Mouse (Mus musculus): ENCODE data around the gene Slc25a13. TPM values are rescaled to one million over a fixed set of nuclear protein-coding genes. Genes with fewer than 3 reads are reported as not detected.

The Slc25a13 gene
- total RNA-seq, 2 experiments from 2014 or later, result 3.4 to 3.7 TPM

DNA sequence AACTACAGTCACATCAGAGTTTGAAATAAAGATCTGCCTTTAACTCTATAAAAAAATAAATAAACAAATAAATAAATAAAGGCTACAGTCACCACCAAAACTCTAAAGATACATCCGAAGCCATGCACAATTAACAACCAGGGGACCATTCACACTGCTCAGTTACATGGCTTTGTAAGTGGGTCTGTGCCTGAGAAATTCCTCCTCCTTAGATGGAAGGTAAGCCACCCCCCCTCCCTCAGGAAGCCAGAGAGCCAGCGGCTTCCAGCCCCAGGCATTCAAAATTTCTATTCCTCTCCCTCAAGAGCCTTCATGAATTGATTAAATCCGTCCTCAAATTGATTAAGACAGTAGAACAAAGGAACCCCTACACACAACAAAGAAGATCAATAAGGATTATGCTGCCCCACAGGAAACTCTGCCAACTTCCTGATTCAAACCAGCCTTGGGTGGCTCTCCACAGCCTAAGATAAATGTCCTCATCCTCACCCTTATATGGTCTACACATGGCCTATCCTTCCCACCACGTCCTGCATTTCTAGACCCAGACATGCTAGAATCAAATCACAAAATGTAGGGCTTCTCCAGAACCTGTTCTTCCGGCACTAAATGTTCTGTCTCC, 41.5 kb downstream of the Slc25a13 start:
- no peak for TF ChIP-seq CTCF (conservative IDR thresholded peaks at IDR 0.05)
- DNase-seq (ENCODE audit: low spot score in 2 of 2), result no peak
- H3K4me3 ChIP-seq, result no peak overlapping the region
- no peak overlapping the region for H3K27ac ChIP-seq

DNA sequence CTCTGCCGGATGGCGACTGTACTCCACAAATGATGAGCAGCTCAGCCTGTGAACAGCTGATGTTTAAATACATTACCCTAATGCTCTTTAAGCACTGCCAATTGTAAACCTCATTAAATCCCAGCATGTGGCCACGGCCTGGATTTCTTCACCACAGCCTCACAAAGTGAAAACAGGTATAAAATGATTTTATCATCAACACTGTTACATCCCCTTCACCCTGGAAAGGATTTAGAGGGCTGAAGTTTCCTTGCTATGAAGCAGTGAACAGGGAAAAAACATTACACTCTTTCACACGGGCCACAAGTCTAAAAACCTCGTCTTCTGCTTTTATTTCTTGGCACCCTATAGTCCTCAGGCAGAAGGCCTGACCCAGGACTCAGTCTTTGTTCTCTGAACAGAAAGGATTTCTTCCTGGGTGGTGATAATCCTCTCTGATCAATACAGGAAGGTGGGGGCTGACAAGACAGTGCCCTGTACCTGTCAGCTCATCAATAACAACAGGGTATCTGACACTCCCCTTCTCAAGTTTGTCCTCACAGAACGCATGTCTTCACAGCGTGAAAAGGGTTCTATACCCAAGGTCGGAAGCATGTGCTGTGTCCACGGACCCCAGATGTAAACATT, 42.9 kb downstream of the Slc25a13 start:
- no peak for DNase-seq (ENCODE audit: low spot score in 2 of 2)
- Histone ChIP-seq H3K27ac (no peak overlapping the region), H3K4me3 (no peak overlapping the region; the same call in 1 of the 2 replicates)
- no peak; the same call in none of the 2 replicates for TF ChIP-seq CTCF (conservative IDR thresholded peaks at IDR 0.05)

DNA sequence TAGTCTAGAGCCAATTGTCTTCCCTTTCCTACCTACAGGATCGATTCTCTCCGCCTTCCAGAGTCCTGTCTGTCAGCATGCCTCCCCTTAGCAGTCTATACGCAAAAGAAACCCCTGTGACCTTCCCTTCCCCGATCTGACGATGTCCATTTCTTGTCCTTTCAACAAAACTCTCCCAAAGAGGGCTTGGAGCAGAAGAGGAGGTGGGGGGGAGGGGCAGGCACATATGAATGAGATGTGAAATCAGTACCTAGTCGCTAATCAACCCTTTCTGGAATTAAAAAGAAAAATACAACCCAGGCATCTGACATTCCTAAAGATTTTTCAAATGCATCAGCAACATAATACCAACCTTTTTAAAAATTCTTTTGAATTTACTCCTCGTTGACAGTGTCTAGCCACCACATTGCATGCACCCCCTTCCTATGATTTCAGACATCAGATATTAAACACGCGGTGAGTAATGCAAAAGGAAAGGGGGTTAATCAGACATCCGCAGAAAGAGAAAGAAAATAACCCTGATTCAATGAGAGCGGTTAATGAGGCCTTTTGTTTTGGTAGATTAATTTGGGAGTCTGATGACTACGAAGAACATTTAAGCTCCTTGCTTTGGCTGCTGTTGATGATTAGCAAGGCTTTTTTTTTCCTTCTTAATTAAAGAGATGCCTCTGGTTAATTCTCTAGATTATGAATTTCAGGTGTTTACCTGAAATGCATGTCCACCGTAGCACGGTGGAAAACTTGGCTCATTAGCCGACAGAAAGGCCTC, 43.6 kb downstream of the Slc25a13 start:
- DNase-seq (ENCODE audit: low spot score in 2 of 2), result no peak
- TF ChIP-seq CTCF (conservative IDR thresholded peaks at IDR 0.05), result 0 out of 2 replicates have a peak, but pooled peaks have one; percentile 32
- Histone ChIP-seq H3K4me3 (no peak overlapping the region; the same call in 1 of the 2 replicates), H3K27ac (no peak overlapping the region)

DNA sequence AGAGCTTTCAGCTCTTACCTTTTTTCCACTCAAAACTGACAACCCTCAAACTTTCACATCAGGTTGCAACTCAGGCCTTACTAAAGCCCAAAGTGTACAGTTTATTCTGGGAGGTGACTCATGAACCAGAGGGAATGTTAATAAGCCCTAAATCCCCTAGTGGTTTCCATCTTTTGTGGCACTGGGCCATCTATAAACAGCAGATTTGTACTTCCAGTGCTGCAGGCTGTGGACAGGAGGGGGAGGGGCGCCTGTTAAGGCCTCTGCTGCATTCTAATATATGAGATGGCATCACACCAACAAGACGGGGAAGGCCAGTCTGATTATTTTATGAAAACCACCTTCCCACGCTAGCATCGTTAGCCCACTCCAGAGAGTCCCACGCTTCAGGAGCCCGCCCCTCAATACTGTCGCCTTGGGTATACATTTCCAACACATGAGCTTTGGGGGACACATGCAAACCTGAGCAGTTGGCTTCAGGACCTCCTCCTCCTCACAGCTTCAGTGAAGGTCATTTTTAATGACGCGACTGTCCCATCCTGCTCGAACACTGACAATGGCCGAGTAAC, 48.3 kb downstream of the Slc25a13 start:
- TF ChIP-seq CTCF (conservative IDR thresholded peaks at IDR 0.05), result no peak
- Histone ChIP-seq H3K27ac (no peak overlapping the region), H3K4me3 (no peak overlapping the region)
- no peak for DNase-seq (ENCODE audit: low spot score in 2 of 2)

DNA sequence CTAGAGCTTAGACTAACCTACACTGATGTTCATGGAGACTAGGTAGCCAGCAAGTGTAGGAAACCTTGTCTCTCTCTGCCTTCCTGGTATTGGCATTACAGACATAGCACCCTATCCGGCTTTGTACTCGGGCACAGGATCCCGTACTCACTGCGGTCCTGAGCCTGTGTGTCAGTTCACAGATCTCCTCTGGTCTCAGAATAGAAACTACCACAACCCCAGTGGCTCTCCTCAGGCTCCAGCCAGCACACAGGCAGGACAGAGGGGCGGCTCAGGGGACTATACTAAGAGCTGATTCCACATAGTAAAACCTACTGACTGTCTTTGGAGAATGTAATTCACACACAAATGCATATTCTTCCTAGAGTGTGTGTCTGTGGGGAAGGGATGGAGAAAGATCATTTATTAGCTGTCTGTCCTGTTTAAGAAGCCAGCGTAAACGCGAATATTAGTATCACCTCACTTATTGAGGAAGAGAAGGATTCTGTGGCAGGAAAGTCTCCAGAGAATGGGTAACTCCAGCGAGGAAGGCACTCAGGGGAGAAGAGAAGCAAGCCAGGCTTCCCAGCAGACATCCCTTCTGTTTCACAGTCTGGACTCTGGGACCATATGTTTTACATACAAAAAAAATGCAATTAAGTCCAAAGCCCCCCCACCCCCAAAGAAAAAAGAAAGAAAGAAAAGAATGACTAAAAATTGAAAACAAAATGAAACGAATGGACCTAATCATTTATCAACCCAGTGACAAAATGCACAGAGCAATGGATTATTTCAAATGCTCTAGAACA, 49.4 kb downstream of the Slc25a13 start:
- H3K4me3 ChIP-seq, result no peak overlapping the region
- no peak for TF ChIP-seq CTCF (conservative IDR thresholded peaks at IDR 0.05)
- DNase-seq (ENCODE audit: low spot score in 2 of 2), result no peak
- no peak overlapping the region for H3K27ac ChIP-seq

DNA sequence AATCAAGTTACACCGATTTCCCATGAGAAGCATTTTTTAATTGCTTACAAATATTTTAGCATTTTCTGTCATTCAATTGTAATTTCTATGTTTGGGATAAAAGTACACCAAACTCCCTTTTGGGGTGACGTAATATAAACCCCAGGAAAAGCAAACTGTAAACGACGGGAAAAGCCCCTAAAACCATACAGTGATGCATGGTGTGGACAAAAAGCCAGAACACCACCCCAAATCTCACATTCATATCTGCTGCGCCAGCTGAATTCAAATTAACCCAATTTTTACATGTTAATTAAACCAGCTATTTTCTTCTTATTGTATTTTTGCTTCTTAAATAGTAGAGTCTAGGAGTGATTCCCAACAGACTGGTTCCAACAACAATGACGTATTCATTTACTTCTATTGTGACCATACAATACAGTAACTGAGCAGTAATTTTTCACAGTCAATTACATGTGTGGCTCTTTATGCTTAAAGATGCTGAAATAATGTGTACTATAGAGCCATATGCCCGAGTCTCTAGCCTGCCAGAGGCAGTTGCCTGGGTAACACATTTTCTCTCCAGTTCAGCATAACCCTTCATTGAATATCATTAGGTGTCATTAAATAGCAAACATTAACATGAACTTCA, 53.9 kb downstream of the Slc25a13 start:
- TF ChIP-seq CTCF (conservative IDR thresholded peaks at IDR 0.05), result no peak
- no peak overlapping the region for H3K27ac ChIP-seq
- no peak overlapping the region for H3K4me3 ChIP-seq
- DNase-seq (ENCODE audit: low spot score in 2 of 2), result no peak

DNA sequence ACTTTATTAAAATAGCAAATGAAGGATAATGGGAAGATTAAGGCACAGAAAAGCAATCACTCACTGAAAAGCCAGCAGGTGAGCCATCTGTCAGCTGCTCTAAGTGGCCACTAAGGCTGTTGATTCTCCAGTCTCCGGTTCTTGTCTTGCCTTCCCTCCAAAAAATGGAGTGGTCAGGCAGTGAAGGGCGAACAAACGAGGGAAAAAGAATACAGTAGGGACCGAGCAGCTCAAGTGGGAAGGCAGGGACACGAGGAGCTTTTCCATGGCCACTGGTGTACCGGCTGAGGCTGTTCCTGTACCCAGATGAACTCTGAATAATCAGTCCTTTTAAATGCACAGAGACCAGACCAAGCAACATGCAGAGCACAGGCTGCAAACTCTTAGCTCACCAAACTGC, 54.8 kb downstream of the Slc25a13 start:
- H3K4me3 ChIP-seq, result no peak overlapping the region
- DNase-seq (ENCODE audit: low spot score in 2 of 2), result no peak
- H3K27ac ChIP-seq, result no peak overlapping the region
- no peak for TF ChIP-seq CTCF (conservative IDR thresholded peaks at IDR 0.05)

DNA sequence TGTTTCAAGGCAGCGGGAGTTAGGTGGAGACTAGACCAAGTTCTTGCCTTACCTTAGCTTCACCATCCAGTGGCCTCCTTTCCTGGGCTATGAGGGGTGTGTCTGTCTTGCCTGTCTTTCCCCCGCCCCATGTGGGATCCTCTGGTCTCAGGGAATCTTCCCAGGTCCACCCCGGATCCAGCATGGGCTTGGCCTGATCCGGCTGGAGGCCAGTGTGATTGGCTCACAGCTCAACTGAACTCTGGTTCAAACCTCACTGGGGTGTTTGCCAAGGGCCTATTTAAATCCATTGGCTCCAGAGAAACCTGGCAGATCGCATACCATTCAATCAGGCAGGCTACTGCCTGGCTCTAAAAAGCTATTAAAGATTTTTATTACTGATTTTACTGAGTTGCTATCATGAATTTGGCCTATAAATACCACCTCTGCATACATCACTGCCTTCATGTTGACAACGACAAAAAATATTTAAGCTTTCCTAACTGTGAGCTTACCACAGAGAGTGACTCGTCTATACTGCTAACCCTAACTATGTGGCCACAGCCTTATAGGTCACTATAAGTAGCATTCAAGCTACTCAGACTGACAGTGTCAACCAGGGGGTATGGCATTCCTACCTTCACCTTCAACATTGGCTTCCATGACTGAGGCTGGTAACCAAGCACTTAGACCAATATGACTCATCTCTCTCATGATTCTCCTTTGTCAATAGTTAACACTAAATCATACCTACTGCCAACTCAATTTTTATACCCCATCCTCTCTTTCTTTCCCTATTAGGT, 56.1 kb downstream of the Slc25a13 start:
- Histone ChIP-seq H3K4me3 (no peak overlapping the region), H3K27ac (no peak overlapping the region)
- no peak for DNase-seq (ENCODE audit: low spot score in 2 of 2)
- TF ChIP-seq CTCF (conservative IDR thresholded peaks at IDR 0.05), result no peak

DNA sequence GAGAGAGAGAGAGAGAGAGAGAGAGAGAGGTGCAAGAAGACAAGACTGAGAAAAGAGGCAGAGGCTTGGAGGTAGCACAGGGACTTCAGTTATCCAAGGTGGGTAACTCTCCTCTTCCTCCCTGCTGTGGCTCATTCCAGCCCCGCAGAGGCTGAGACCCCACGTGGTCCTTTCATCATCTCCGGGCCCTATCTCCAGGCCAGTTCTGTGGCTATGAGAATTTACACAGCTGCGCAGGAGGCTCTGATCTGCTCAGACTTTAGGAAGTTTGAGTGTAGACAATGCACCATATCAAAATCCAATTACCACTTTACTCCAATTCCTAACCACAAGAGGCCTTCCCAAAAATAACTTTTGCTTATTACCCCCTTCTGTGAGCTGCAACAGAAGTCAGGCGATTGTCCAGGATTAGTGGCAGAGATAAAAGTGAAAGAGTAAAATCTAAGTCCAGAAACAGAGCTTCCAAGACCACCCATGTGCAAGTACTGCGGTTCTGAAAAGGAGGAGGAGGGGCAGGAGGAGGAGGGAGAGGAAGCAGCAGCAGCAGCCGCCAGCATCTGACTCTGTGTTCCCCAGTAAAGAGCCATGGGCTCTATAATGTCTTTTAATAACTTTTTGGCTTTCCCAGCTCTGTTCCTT, 57.6 kb downstream of the Slc25a13 start:
- no peak for DNase-seq (ENCODE audit: low spot score in 2 of 2)
- Histone ChIP-seq H3K4me3 (no peak overlapping the region), H3K27ac (no peak overlapping the region)
- no peak for TF ChIP-seq CTCF (conservative IDR thresholded peaks at IDR 0.05)

DNA sequence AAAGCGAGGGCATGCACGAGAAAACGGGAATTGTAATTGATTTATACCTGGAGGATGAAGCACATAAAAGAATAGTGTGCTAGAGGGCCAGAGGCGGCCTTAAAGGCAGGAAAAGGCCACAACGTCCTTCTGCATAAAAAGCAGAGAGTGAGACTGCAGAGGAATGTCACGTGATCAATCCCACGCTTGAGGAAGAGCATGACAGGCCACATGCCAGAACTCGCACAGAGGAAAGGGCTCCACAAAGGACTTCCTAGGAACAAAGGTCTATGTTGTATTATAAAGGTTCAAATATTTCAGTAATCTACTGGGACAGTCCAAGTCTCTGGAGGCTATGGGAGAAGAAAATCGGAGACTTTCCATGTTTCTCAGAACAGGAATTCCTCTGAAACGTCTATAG, 63.5 kb downstream of the Slc25a13 start:
- no peak for TF ChIP-seq CTCF (conservative IDR thresholded peaks at IDR 0.05)
- Histone ChIP-seq H3K4me3 (no peak overlapping the region), H3K27ac (no peak overlapping the region)
- no peak for DNase-seq (ENCODE audit: low spot score in 2 of 2)

DNA sequence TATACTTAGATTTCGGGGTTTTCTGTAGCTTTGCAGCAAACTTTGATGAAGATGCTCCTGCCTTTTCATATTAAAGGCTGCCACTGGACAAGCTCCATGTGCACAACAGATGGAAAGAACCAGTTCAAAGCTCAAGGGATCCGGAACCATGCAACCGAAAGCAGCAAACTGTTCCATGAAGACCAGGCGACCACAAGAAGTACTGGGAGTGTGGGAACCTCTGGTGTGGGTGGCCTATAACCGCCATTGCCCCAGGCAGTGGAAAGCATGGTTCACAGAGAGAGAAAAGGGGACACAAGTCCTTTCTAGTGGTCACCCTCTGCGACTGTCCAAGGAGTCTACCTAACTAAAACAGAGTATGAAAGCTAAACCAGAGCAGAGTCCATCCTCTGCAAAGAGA, 66.2 kb downstream of the Slc25a13 start:
- TF ChIP-seq CTCF (conservative IDR thresholded peaks at IDR 0.05), result no peak
- no peak overlapping the region for H3K27ac ChIP-seq
- DNase-seq (ENCODE audit: low spot score in 2 of 2), result no peak
- H3K4me3 ChIP-seq, result no peak overlapping the region
